Mouse (Mus musculus) intestine, postnatal 0 days (tissue): Measurements from ENCODE around the gene Gga3. TPM values are rescaled to one million over a fixed set of nuclear protein-coding genes. Genes with fewer than 3 reads are reported as not detected.
A peak's percentile ranks its signal among the peaks of the same experiment; 100 is the strongest.

Experiments used
- ATAC-seq: fragments of 200-750 bp; cut with Nextera tagmentation; 2 replicates; pipeline ENCODE4 v1.8.0; 2017; ENCODE audit warnings: mild to moderate bottlenecking, moderate TSS enrichment, moderate library complexity
- H3K27ac ChIP-seq: fragments of 300-500 bp; sonication (generic); 2 replicates; pipeline ENCODE4 v1.5.1; 2014; ENCODE audit warnings: mild to moderate bottlenecking, low read depth, low read length, moderate library complexity
- H3K27me3 ChIP-seq: fragments of 300-500 bp; sonication (generic); replicated peaks from 2 replicates; pipeline ENCODE4 v1.6.1; 2014; ENCODE audit warnings: low read length, mixed read lengths; ENCODE audit not compliant: control insufficient read depth, insufficient read depth
- H3K36me3 ChIP-seq: fragments of 300-500 bp; sonication (generic); 2 replicates; pipeline ENCODE4 v1.6.1; 2014; ENCODE audit warnings: mild to moderate bottlenecking, moderate library complexity; ENCODE audit not compliant: control insufficient read depth, insufficient read depth
- H3K4me1 ChIP-seq: fragments of 300-500 bp; sonication (generic); replicated peaks from 2 replicates; pipeline ENCODE4 v1.6.1; 2014; ENCODE audit warnings: antibody characterized with exemption, low read length, mixed read lengths; ENCODE audit not compliant: control insufficient read depth, insufficient read depth
- H3K4me2 ChIP-seq: fragments of 300-500 bp; sonication (generic); replicated peaks from 2 replicates; pipeline ENCODE4 v1.6.1; 2014; ENCODE audit warnings: low read depth, mild to moderate bottlenecking, moderate library complexity
- H3K4me3 ChIP-seq: fragments of 300-500 bp; sonication (generic); 2 replicates; pipeline ENCODE4 v1.5.1; 2014; ENCODE audit warnings: low read depth, low read length
- H3K9ac ChIP-seq: fragments of 300-500 bp; sonication (generic); 2 replicates; pipeline ENCODE4 v1.6.1; 2014; ENCODE audit warnings: mild to moderate bottlenecking, low read depth, low read length
- H3K9me3 ChIP-seq: fragments of 300-500 bp; sonication (generic); 2 replicates; pipeline ENCODE4 v1.6.1; 2016; ENCODE audit warnings: mixed run types; ENCODE audit not compliant: control insufficient read depth
- CTCF ChIP-seq: sonication (generic); IDR thresholded peaks from 2 replicates; pipeline ENCODE4 v1.5.1; 2016; ENCODE audit warnings: low read depth, mild to moderate bottlenecking, control low read depth, antibody characterized with exemption, moderate library complexity
- WGBS: fragments of 180-500 bp; shearing (Covaris S2); extraction: QIAGEN DNeasy Blood & Tissue Kit; methylation state at CpG from one replicate; pipeline ENCODE4 v1.1.7; 2014; 5-methylcytosine and 5-hydroxymethylcytosine counted together
- polyA plus RNA-seq: library from polyadenylated mRNA; unstranded; fragments of >200 nt; fragmentation: Nextera tagmentation; extraction: Ambion mirVana; gene quantifications from 2 replicates; pipeline ENCODE4 v1.2.1, GENCODE M21; 2015

The Gga3 gene
- polyA plus RNA-seq, 1 experiment from 2014 or later: 5.7 TPM

DNA sequence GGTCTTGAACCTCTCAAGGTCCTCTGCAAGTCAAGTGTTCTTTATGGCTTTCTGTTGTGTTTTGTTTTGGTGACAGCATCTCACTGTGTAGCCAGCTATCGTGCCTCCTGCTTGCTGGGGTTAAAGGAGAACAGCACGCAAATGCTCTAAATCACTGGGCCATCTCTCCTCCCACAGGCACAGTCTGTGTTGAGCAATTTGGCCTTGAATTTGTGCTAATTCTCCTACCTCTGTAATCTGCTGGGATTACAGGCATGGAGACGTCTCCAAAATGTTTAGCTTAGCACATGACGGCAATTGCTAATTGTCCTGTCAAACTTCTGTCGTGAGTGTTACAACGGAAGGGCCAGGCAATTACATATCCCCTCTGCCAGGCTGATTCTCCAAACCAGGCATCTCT, 7.3 kb upstream of the Gga3 start:
- peaks cover 41% of the 10 kb centered on the region for H3K36me3 ChIP-seq
- ATAC-seq: no peak
- H3K4me1 ChIP-seq: no peaks in the 10 kb centered on the region
- no peak overlapping the region for H3K4me3 ChIP-seq
- H3K4me2 ChIP-seq: peak overlapping the region; percentile 83; the same call in 1 of the 2 replicates
- no peaks in the 10 kb centered on the region for H3K9me3 ChIP-seq
- no peak for TF ChIP-seq CTCF
- no peaks in the 10 kb centered on the region for H3K27me3 ChIP-seq
- 70% methylated on average over 6 of the region's 6 CpGs for WGBS
- no peak overlapping the region for H3K9ac ChIP-seq
- no peak overlapping the region for H3K27ac ChIP-seq

DNA sequence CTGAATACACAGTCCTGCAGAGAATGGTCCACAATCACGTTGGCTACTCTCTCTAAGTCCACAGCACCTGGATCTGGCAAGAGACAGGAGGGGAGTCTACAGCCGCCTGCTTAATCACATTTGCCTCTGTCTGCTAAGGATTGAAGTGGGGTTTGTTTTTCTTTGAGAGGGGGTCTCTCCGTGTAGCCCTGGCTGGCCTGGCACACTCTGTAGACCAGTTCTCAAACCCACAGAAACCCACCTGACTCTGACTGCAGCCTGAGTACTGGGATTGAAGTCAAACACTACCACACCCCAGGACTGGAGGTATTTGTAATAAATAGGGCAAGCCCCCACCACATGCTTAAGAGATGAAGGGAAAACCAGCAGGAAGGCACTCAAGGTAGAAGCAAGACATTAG, 5.7 kb upstream of the Gga3 start:
- Histone ChIP-seq H3K9me3 (no peaks in the 10 kb centered on the region), H3K4me2 (no peak overlapping the region), H3K36me3 (peaks cover 45% of the 10 kb centered on the region), H3K27me3 (no peaks in the 10 kb centered on the region), H3K27ac (no peak overlapping the region), H3K4me1 (no peaks in the 10 kb centered on the region), H3K9ac (no peak overlapping the region), H3K4me3 (no peak overlapping the region)
- WGBS: 68% methylated on average over 3 of the region's 3 CpGs
- TF ChIP-seq CTCF: no peak
- ATAC-seq: no peak

DNA sequence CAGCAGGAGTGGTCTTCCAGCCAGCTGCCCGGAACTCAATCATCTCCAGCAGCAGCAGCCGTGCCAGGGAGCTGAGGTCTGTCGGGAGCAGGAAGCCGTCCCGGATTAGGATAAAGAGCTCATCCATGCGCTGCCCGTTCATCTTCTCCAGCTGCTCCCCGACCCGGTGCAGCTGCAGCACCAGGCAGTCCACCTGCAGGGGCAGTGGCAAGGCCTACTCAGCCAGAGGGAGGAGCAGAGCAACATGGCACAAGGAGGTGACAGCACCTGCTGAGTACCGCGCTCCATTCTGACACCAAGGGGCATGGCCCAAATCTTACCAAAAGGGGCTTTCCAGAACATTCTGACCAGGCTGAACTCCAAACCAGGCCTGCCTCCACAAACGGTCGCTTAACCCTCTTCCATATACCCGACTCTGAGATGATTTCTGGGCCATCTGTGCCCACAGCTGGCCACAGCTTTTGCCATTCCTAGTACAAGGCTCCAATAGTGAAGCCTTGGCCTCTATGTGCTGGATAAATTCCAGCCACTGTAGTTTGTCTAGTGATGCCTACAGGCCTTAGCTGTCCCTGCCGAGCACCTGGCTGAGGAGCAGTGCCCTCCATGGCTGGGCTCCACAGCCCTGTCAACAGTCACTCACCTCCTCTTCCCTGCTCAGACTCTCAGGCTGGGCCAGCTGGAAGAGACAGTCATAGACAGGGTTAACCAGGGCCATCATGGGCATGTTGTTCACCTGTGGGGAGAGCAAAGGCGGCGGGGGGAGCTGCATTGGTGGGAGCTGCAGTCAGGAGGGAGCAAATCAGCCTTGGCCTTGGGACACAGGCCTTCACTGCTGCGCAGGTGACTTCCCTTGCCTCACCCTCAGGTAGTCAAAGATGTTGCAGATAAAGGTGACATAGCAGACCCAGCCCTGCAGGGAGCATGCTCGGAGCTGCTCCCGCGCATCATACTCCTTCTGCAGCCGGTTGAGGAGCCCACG, 4.9 kb upstream of the Gga3 start:
- 74% methylated on average over 23 of the region's 23 CpGs for WGBS
- Histone ChIP-seq H3K4me1 (no peaks in the 10 kb centered on the region), H3K36me3 (peaks cover 41% of the 10 kb centered on the region), H3K27ac (no peak overlapping the region), H3K9ac (no peak overlapping the region), H3K9me3 (no peaks in the 10 kb centered on the region), H3K27me3 (no peaks in the 10 kb centered on the region), H3K4me3 (no peak overlapping the region), H3K4me2 (no peak overlapping the region)
- TF ChIP-seq CTCF: no peak
- ATAC-seq: no peak

DNA sequence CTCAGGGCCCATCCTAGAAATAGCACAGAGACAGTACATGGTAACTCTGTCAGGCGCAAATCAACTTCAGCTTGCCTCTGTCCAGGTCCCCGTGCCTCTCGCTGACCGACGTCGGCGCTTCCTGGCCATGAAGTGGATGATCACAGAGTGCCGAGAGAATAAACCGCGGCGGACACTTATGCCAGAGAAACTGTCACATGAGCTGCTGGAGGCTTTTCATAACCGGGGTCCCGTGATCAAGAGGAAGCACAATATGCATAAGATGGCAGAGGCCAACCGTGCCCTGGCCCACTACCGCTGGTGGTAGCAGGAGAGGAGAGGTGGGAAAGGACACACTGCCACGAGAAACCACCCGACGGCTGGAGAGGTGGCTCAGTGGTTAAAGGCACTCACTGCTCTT, 2.9 kb upstream of the Gga3 start:
- no peak for TF ChIP-seq CTCF
- no peak overlapping the region for H3K4me3 ChIP-seq
- no peaks in the 10 kb centered on the region for H3K4me1 ChIP-seq
- peaks cover 41% of the 10 kb centered on the region for H3K36me3 ChIP-seq
- no peak for ATAC-seq
- no peak overlapping the region for H3K27ac ChIP-seq
- H3K27me3 ChIP-seq: no peaks in the 10 kb centered on the region
- 94% methylated on average over 18 of the region's 18 CpGs for WGBS
- H3K9ac ChIP-seq: no peak overlapping the region
- no peak overlapping the region for H3K4me2 ChIP-seq
- no peaks in the 10 kb centered on the region for H3K9me3 ChIP-seq

DNA sequence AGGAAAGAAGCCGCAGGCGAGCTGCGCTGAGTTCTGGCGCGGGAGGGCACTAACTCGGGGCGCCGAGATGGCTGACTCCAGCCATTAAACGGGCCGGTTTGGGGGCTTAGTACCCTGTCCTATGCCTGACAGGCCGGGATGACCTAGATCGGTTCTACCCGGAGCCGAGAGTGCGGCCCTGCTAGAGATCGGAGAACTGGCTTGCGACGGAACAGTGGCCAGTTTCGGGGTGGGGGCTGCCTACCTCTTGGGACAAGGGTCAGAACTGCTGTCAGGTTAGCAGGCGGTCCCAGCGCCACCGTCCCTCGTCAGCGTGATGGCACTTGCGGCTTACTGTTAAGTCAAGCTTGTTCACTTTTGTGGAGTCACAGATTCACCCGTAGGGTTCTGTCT, 449 bp upstream of the Gga3 start:
- H3K4me2 ChIP-seq: peak overlapping the region; percentile 93
- H3K27ac ChIP-seq: peak overlapping the region; percentile 92
- no peak for TF ChIP-seq CTCF
- H3K4me1 ChIP-seq: no peaks in the 10 kb centered on the region
- peak; percentile 13; the same call in 1 of the 2 replicates for ATAC-seq
- peak overlapping the region; percentile 98 for H3K4me3 ChIP-seq
- H3K9me3 ChIP-seq: no peaks in the 10 kb centered on the region
- WGBS: under 1% methylated on average over 26 of the region's 26 CpGs
- H3K27me3 ChIP-seq: no peaks in the 10 kb centered on the region
- H3K9ac ChIP-seq: peak overlapping the region; percentile 95
- peaks cover 35% of the 10 kb centered on the region for H3K36me3 ChIP-seq

DNA sequence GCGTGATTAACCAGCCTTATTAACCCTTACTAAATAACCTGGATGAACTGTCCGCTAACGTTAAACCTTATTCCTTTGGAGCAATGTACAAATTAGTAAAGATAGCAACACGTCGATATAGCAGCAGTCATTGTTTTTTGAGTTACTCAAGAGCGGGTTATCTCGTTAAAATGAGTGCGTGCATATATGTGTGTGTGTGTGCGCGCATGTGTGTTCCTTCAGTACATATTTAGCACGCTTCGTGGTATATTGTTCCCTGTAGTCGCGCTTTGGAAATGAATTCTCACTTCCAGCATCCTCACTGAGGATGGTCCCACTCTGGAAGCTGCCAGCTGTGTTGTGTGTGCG, 749 bp downstream of the Gga3 start:
- H3K36me3 ChIP-seq: peaks cover 23% of the 10 kb centered on the region
- peak overlapping the region; percentile 95 for H3K9ac ChIP-seq
- H3K9me3 ChIP-seq: no peaks in the 10 kb centered on the region
- H3K27ac ChIP-seq: peak overlapping the region; percentile 92
- H3K4me3 ChIP-seq: peak overlapping the region; percentile 98
- no peak for ATAC-seq
- peak overlapping the region; percentile 93 for H3K4me2 ChIP-seq
- TF ChIP-seq CTCF: no peak
- H3K4me1 ChIP-seq: no peaks in the 10 kb centered on the region
- 3% methylated on average over 15 of the region's 15 CpGs for WGBS
- H3K27me3 ChIP-seq: no peaks in the 10 kb centered on the region
